Mouse (Mus musculus): ENCODE measurements around the gene Retreg3. TPM values are rescaled to one million over a fixed set of nuclear protein-coding genes. Genes with fewer than 3 reads are reported as not detected.
A peak's percentile ranks its signal among the peaks of the same experiment; 100 is the strongest.

Gene Retreg3
- polyA plus RNA-seq, 1 experiment from 2014 or later: 10.4 TPM

DNA sequence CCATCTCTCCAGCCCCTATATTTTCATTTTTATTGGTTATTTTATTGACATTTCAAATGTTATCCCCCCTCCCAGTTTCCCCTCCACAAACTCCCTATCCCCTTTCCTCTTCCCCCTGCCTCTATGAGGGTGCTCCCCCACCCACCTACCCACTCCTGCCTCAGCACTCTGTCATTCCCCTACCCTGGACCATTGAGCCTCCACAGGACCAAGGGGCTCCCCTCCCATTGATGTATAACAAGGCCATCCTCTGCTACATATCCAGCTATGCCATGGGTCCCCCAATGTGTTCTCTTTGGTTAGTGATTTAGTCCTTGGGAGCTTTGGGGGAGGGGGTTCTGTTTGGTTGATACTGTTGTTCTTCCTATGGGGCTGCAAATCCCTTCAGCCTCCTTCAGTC, 35.0 kb upstream of the Retreg3 start:
- Histone ChIP-seq H3K4me1 (ENCODE audit: control insufficient read depth, insufficient read depth, low read length) (peaks cover 6% of the 10 kb centered on the region), H3K27ac (replicated peaks; ENCODE audit: low read depth, low read length) (no peak overlapping the region), H3K4me3 (ENCODE audit: low read depth, low read length) (no peak overlapping the region), H3K9me3 (ENCODE audit: control insufficient read depth, low read length) (no peaks in the 10 kb centered on the region), H3K9ac (ENCODE audit: low read depth, low read length) (no peak overlapping the region), H3K4me2 (ENCODE audit: low read depth, low read length) (no peak overlapping the region), H3K27me3 (replicated peaks; ENCODE audit: control insufficient read depth, insufficient read depth, low read length) (no peaks in the 10 kb centered on the region), H3K36me3 (ENCODE audit: control insufficient read depth, insufficient read depth, low read length) (no peaks in the 10 kb centered on the region)
- ATAC-seq (ENCODE audit: low read depth) (no peak), DNase-seq (ENCODE audit: low spot score) (no peak)

DNA sequence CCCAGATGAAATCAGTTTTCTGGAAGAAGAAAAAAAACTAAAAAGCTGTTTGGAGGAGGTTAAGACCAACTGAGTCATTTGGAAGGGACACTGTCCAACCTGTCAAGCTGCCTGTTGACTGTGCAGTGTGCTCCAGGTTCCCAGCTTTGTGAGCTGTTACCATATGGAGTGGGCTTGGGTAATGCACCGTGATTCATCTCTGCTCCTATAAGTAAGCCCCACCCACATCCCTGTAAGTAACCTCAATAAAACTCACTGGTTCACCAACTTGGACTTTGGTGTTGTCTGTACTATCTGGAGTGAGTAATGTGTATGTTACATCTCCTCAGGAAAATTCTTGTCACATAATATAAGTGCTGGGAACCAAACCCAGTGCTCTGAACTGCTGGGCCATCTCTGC, 33.1 kb upstream of the Retreg3 start:
- 75% methylated on average over 1 of the region's 1 CpGs for WGBS
- Histone ChIP-seq H3K4me3 (ENCODE audit: low read depth, low read length) (no peak overlapping the region), H3K4me2 (ENCODE audit: low read depth, low read length) (no peak overlapping the region), H3K9ac (ENCODE audit: low read depth, low read length) (no peak overlapping the region), H3K4me1 (ENCODE audit: control insufficient read depth, insufficient read depth, low read length) (peaks cover 18% of the 10 kb centered on the region), H3K9me3 (ENCODE audit: control insufficient read depth, low read length) (no peaks in the 10 kb centered on the region), H3K27me3 (replicated peaks; ENCODE audit: control insufficient read depth, insufficient read depth, low read length) (no peaks in the 10 kb centered on the region), H3K36me3 (ENCODE audit: control insufficient read depth, insufficient read depth, low read length) (no peaks in the 10 kb centered on the region), H3K27ac (replicated peaks; ENCODE audit: low read depth, low read length) (no peak overlapping the region)
- no peak for ATAC-seq (ENCODE audit: low read depth)
- no peak for DNase-seq (ENCODE audit: low spot score)

DNA sequence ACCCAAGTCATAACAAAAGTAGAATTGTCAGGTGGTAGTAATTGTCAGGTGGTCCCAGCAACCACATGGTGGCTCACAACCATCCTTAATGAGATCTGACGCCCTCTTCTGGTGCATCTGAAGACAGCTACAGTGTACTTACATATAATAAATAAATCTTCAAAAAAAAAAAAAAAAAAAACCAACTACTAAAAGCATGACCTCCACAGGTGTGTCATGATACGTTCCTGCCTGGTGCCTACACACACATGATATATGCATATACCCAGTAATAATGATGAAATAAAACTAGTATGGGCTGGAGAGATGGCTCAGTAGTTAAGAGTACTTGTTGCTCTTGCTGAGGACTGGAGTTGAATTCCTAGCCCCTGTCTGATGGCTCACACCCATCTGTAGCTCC, 31.4 kb upstream of the Retreg3 start:
- Histone ChIP-seq H3K4me3 (ENCODE audit: low read depth, low read length) (no peak overlapping the region), H3K9ac (ENCODE audit: low read depth, low read length) (no peak overlapping the region), H3K4me1 (ENCODE audit: control insufficient read depth, insufficient read depth, low read length) (peaks cover 14% of the 10 kb centered on the region), H3K36me3 (ENCODE audit: control insufficient read depth, insufficient read depth, low read length) (no peaks in the 10 kb centered on the region), H3K27me3 (replicated peaks; ENCODE audit: control insufficient read depth, insufficient read depth, low read length) (no peaks in the 10 kb centered on the region), H3K9me3 (ENCODE audit: control insufficient read depth, low read length) (no peaks in the 10 kb centered on the region), H3K4me2 (ENCODE audit: low read depth, low read length) (no peak overlapping the region), H3K27ac (replicated peaks; ENCODE audit: low read depth, low read length) (no peak overlapping the region)
- WGBS: 60% methylated on average over 2 of the region's 2 CpGs
- DNase-seq (ENCODE audit: low spot score) (no peak), ATAC-seq (ENCODE audit: low read depth) (no peak)

- Histone ChIP-seq H3K4me2 (ENCODE audit: low read depth, low read length) (peak overlapping the region; percentile 25), H3K4me3 (ENCODE audit: low read depth, low read length) (no peak overlapping the region), H3K4me1 (ENCODE audit: control insufficient read depth, insufficient read depth, low read length) (peaks cover 14% of the 10 kb centered on the region), H3K9ac (ENCODE audit: low read depth, low read length) (peak overlapping the region; percentile 15; the same call in 1 of the 2 replicates), H3K27me3 (replicated peaks; ENCODE audit: control insufficient read depth, insufficient read depth, low read length) (no peaks in the 10 kb centered on the region), H3K9me3 (ENCODE audit: control insufficient read depth, low read length) (no peaks in the 10 kb centered on the region), H3K27ac (replicated peaks; ENCODE audit: low read depth, low read length) (peak overlapping the region; percentile 89), H3K36me3 (ENCODE audit: control insufficient read depth, insufficient read depth, low read length) (no peaks in the 10 kb centered on the region)
- peak; percentile 87 for DNase-seq (ENCODE audit: low spot score)
- ATAC-seq (ENCODE audit: low read depth): peak; percentile 76
- WGBS: 14% methylated on average over 9 of the region's 9 CpGs
These were observed 29.7 kb upstream of the Retreg3 start for GRCm38 (mm10) chr11:101149178-101150105.

GRCm38 (mm10) chr11:101148751-101149150, 29.1 kb upstream of the Retreg3 start:
- Histone ChIP-seq H3K4me2 (ENCODE audit: low read depth, low read length) (peak overlapping the region; percentile 25), H3K36me3 (ENCODE audit: control insufficient read depth, insufficient read depth, low read length) (no peaks in the 10 kb centered on the region), H3K4me1 (ENCODE audit: control insufficient read depth, insufficient read depth, low read length) (peaks cover 16% of the 10 kb centered on the region), H3K4me3 (ENCODE audit: low read depth, low read length) (no peak overlapping the region), H3K9me3 (ENCODE audit: control insufficient read depth, low read length) (no peaks in the 10 kb centered on the region), H3K9ac (ENCODE audit: low read depth, low read length) (peak overlapping the region; percentile 15; the same call in 1 of the 2 replicates), H3K27me3 (replicated peaks; ENCODE audit: control insufficient read depth, insufficient read depth, low read length) (no peaks in the 10 kb centered on the region), H3K27ac (replicated peaks; ENCODE audit: low read depth, low read length) (peak overlapping the region; percentile 89)
- WGBS: 52% methylated on average over 10 of the region's 10 CpGs
- ATAC-seq (ENCODE audit: low read depth) (peak; percentile 7; the same call in 1 of the 2 replicates), DNase-seq (ENCODE audit: low spot score) (no peak)

DNA sequence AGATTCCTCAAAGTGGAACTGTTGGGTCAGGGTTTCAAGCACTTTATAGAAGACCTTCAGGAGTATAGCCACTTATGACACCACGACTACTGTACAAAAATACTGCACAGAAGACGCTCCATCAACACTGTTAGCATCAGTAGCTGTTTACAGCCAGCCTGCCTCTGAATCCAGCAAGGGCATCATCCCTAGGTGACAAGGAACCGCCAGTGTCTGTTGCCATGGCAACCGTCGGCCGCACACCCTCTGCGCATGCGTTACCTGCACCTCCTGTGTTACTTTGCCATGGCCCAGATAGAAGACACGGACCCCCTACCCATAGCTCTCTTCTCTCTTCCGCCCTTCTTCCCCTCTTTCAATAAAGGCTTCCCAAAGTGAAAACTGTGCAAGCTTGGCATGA, 26.7 kb upstream of the Retreg3 start:
- H3K27me3 ChIP-seq (replicated peaks; ENCODE audit: control insufficient read depth, insufficient read depth, low read length): no peaks in the 10 kb centered on the region
- no peaks in the 10 kb centered on the region for H3K9me3 ChIP-seq (ENCODE audit: control insufficient read depth, low read length)
- no peak overlapping the region for H3K4me2 ChIP-seq (ENCODE audit: low read depth, low read length)
- no peak overlapping the region for H3K27ac ChIP-seq (replicated peaks; ENCODE audit: low read depth, low read length)
- peaks cover 17% of the 10 kb centered on the region for H3K4me1 ChIP-seq (ENCODE audit: control insufficient read depth, insufficient read depth, low read length)
- H3K9ac ChIP-seq (ENCODE audit: low read depth, low read length): no peak overlapping the region
- ATAC-seq (ENCODE audit: low read depth) (no peak), DNase-seq (ENCODE audit: low spot score) (no peak)
- H3K4me3 ChIP-seq (ENCODE audit: low read depth, low read length): no peak overlapping the region
- WGBS: 32% methylated on average over 10 of the region's 10 CpGs
- no peaks in the 10 kb centered on the region for H3K36me3 ChIP-seq (ENCODE audit: control insufficient read depth, insufficient read depth, low read length)

- Histone ChIP-seq H3K4me3 (ENCODE audit: low read depth, low read length) (peak overlapping the region; percentile 27), H3K4me2 (ENCODE audit: low read depth, low read length) (peak overlapping the region; percentile 58), H3K4me1 (ENCODE audit: control insufficient read depth, insufficient read depth, low read length) (peaks cover 9% of the 10 kb centered on the region), H3K27me3 (replicated peaks; ENCODE audit: control insufficient read depth, insufficient read depth, low read length) (peaks cover 5% of the 10 kb centered on the region; the same call in 1 of the 2 replicates), H3K27ac (replicated peaks; ENCODE audit: low read depth, low read length) (no peak overlapping the region), H3K36me3 (ENCODE audit: control insufficient read depth, insufficient read depth, low read length) (no peaks in the 10 kb centered on the region), H3K9ac (ENCODE audit: low read depth, low read length) (peak overlapping the region; percentile 49), H3K9me3 (ENCODE audit: control insufficient read depth, low read length) (no peaks in the 10 kb centered on the region)
- 18% methylated on average over 18 of the region's 19 CpGs for WGBS
- peak; percentile 71 for DNase-seq (ENCODE audit: low spot score)
- ATAC-seq (ENCODE audit: low read depth): peak; percentile 74
These were observed 23.9 kb upstream of the Retreg3 start for GRCm38 (mm10) chr11:101143338-101144225.

DNA sequence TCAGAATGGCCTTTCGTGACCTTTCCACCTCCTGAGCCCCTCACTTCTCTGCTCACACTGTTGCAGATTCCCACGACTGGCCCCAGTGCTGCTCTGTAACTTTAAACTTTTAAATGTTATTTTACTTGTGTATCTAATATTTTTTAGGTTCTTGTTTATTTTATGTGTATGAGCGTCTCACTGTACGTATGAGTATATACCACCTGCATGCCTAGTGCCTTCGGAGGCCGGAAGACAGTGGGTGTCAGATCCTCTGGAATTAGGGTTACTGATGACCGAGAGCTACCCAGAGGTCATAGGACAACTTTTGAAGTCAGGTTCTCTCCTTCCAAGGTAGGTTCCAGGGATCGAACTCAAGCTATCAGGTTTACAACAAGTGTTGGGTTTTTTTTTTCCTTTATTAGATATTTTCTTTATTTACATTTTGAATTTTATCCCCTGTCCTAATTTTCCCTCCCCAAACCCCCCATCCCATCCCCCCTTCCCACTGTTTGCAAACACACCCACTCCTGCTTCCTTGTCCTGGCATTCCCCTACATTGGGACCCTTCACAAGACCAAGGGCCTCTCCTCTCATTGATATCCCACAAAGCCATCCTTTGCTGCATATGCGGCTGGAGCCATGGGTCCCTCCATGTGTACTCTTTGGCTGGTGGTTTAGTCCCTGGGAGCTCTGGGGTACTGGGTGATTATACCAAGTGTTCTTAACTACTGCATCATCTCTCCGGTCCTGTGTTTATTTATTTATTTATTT, 22.7 kb upstream of the Retreg3 start:
- Histone ChIP-seq H3K9me3 (ENCODE audit: control insufficient read depth, low read length) (no peaks in the 10 kb centered on the region), H3K4me1 (ENCODE audit: control insufficient read depth, insufficient read depth, low read length) (peaks cover 8% of the 10 kb centered on the region; the same call in 1 of the 2 replicates), H3K9ac (ENCODE audit: low read depth, low read length) (no peak overlapping the region), H3K27me3 (replicated peaks; ENCODE audit: control insufficient read depth, insufficient read depth, low read length) (peaks cover 5% of the 10 kb centered on the region; the same call in 1 of the 2 replicates), H3K4me2 (ENCODE audit: low read depth, low read length) (no peak overlapping the region), H3K27ac (replicated peaks; ENCODE audit: low read depth, low read length) (no peak overlapping the region), H3K36me3 (ENCODE audit: control insufficient read depth, insufficient read depth, low read length) (no peaks in the 10 kb centered on the region), H3K4me3 (ENCODE audit: low read depth, low read length) (no peak overlapping the region)
- 88% methylated on average over 10 of the region's 10 CpGs for WGBS
- DNase-seq (ENCODE audit: low spot score): no peak
- ATAC-seq (ENCODE audit: low read depth): no peak
